Mouse (Mus musculus): ENCODE measurements at regions not wholly inside any gene's neighbourhood (a gene's known extent, or its start where the extent isn't known, plus 50 kb on each side); places are given as distances from the start of the nearest gene placed in this dataset.

GRCm38 (mm10) chr16:93181497-93181896, 355.5 kb upstream of the Runx1 start:
- WGBS, result 90% methylated on average over 8 of the region's 8 CpGs
- H3K4me3 ChIP-seq, result no peak overlapping the region
- no peaks in the 10 kb centered on the region for H3K4me1 ChIP-seq (replicated peaks)
- H3K4me2 ChIP-seq, result no peak overlapping the region
- H3K27me3 ChIP-seq, result no peaks in the 10 kb centered on the region
- H3K27ac ChIP-seq, result no peak overlapping the region
- no peaks in the 10 kb centered on the region for H3K36me3 ChIP-seq
- no peak for ATAC-seq (replicated peaks; ENCODE audit: insufficient number of reproducible peaks, insufficient read depth, low FRiP score, low read depth)
- H3K9me3 ChIP-seq (replicated peaks), result no peaks in the 10 kb centered on the region
- H3K9ac ChIP-seq, result no peak overlapping the region

GRCm38 (mm10) chr16:93180213-93180612, 354.3 kb upstream of the Runx1 start:
- Histone ChIP-seq H3K4me3 (no peak overlapping the region), H3K4me2 (no peak overlapping the region), H3K27ac (no peak overlapping the region), H3K9me3 (replicated peaks) (no peaks in the 10 kb centered on the region), H3K27me3 (no peaks in the 10 kb centered on the region), H3K4me1 (replicated peaks) (no peaks in the 10 kb centered on the region), H3K36me3 (no peaks in the 10 kb centered on the region), H3K9ac (no peak overlapping the region)
- no peak for ATAC-seq (replicated peaks; ENCODE audit: insufficient number of reproducible peaks, insufficient read depth, low FRiP score, low read depth)
- WGBS, result 35% methylated on average over 5 of the region's 5 CpGs

GRCm38 (mm10) chr16:93166667-93167066, 340.7 kb upstream of the Runx1 start:
- ATAC-seq (replicated peaks; ENCODE audit: insufficient number of reproducible peaks, insufficient read depth, low FRiP score, low read depth), result no peak
- Histone ChIP-seq H3K4me1 (replicated peaks) (no peaks in the 10 kb centered on the region), H3K27me3 (no peaks in the 10 kb centered on the region), H3K9ac (no peak overlapping the region), H3K36me3 (no peaks in the 10 kb centered on the region), H3K4me3 (no peak overlapping the region), H3K9me3 (replicated peaks) (no peaks in the 10 kb centered on the region), H3K27ac (no peak overlapping the region), H3K4me2 (no peak overlapping the region)
- whole genome bisulfite sequencing, result 81% methylated on average over 3 of the region's 3 CpGs

- Histone ChIP-seq H3K4me2 (no peak overlapping the region), H3K9ac (no peak overlapping the region), H3K9me3 (replicated peaks) (no peaks in the 10 kb centered on the region), H3K27me3 (peaks cover 4% of the 10 kb centered on the region; the same call in 1 of the 2 replicates), H3K27ac (no peak overlapping the region), H3K36me3 (no peaks in the 10 kb centered on the region), H3K4me3 (no peak overlapping the region), H3K4me1 (replicated peaks) (no peaks in the 10 kb centered on the region)
- no peak for ATAC-seq (replicated peaks; ENCODE audit: insufficient number of reproducible peaks, insufficient read depth, low FRiP score, low read depth)
- 77% methylated on average over 8 of the region's 8 CpGs for WGBS
Measured at GRCm38 (mm10) chr16:93158526-93159226, 332.7 kb upstream of the Runx1 start.

GRCm38 (mm10) chr16:93153545-93154329, 327.8 kb upstream of the Runx1 start:
- Histone ChIP-seq H3K4me2 (peak overlapping the region; percentile 43), H3K36me3 (no peaks in the 10 kb centered on the region), H3K4me1 (replicated peaks) (peaks cover 11% of the 10 kb centered on the region), H3K9ac (no peak overlapping the region), H3K27me3 (peaks cover 25% of the 10 kb centered on the region), H3K27ac (peak overlapping the region; percentile 46; the same call in 1 of the 2 replicates), H3K4me3 (no peak overlapping the region), H3K9me3 (replicated peaks) (no peaks in the 10 kb centered on the region)
- 0 out of 2 replicates have a peak, but pooled peaks have one; percentile 10 for ATAC-seq (replicated peaks; ENCODE audit: insufficient number of reproducible peaks, insufficient read depth, low FRiP score, low read depth)
- WGBS, result 62% methylated on average over 14 of the region's 14 CpGs

- no peak overlapping the region for H3K9ac ChIP-seq
- no peaks in the 10 kb centered on the region for H3K9me3 ChIP-seq (replicated peaks)
- H3K27me3 ChIP-seq, result peaks cover 25% of the 10 kb centered on the region
- peak overlapping the region; percentile 43 for H3K4me2 ChIP-seq
- ATAC-seq (replicated peaks; ENCODE audit: insufficient number of reproducible peaks, insufficient read depth, low FRiP score, low read depth), result peak; percentile 84
- no peak overlapping the region for H3K4me3 ChIP-seq
- no peaks in the 10 kb centered on the region for H3K36me3 ChIP-seq
- peak overlapping the region; percentile 46; the same call in 1 of the 2 replicates for H3K27ac ChIP-seq
- 9% methylated on average over 14 of the region's 14 CpGs for WGBS
- H3K4me1 ChIP-seq (replicated peaks), result peaks cover 11% of the 10 kb centered on the region
Measured at GRCm38 (mm10) chr16:93152765-93153489, 327.0 kb upstream of the Runx1 start.

GRCm38 (mm10) chr16:93152057-93152456, 326.1 kb upstream of the Runx1 start:
- 96% methylated on average over 1 of the region's 1 CpGs for WGBS
- Histone ChIP-seq H3K4me1 (replicated peaks) (peaks cover 11% of the 10 kb centered on the region), H3K4me3 (no peak overlapping the region), H3K9ac (no peak overlapping the region), H3K36me3 (no peaks in the 10 kb centered on the region), H3K27ac (no peak overlapping the region), H3K27me3 (peaks cover 25% of the 10 kb centered on the region), H3K4me2 (no peak overlapping the region), H3K9me3 (replicated peaks) (no peaks in the 10 kb centered on the region)
- no peak for ATAC-seq (replicated peaks; ENCODE audit: insufficient number of reproducible peaks, insufficient read depth, low FRiP score, low read depth)

- Histone ChIP-seq H3K27me3 (peaks cover 25% of the 10 kb centered on the region), H3K27ac (no peak overlapping the region), H3K36me3 (no peaks in the 10 kb centered on the region), H3K4me2 (no peak overlapping the region), H3K4me1 (replicated peaks) (peaks cover 11% of the 10 kb centered on the region), H3K9ac (no peak overlapping the region), H3K4me3 (no peak overlapping the region), H3K9me3 (replicated peaks) (no peaks in the 10 kb centered on the region)
- WGBS, result 96% methylated on average over 2 of the region's 2 CpGs
- no peak for ATAC-seq (replicated peaks; ENCODE audit: insufficient number of reproducible peaks, insufficient read depth, low FRiP score, low read depth)
Measured at GRCm38 (mm10) chr16:93151652-93152051, 325.7 kb upstream of the Runx1 start.

- Histone ChIP-seq H3K4me2 (no peak overlapping the region), H3K27me3 (peaks cover 25% of the 10 kb centered on the region), H3K36me3 (no peaks in the 10 kb centered on the region), H3K27ac (no peak overlapping the region), H3K4me1 (replicated peaks) (peaks cover 11% of the 10 kb centered on the region), H3K9me3 (replicated peaks) (no peaks in the 10 kb centered on the region), H3K4me3 (no peak overlapping the region), H3K9ac (no peak overlapping the region)
- WGBS, result 60% methylated on average over 12 of the region's 12 CpGs
- ATAC-seq (replicated peaks; ENCODE audit: insufficient number of reproducible peaks, insufficient read depth, low FRiP score, low read depth), result no peak
Measured at GRCm38 (mm10) chr16:93150451-93150850, 324.5 kb upstream of the Runx1 start.

- Histone ChIP-seq H3K27me3 (peaks cover 26% of the 10 kb centered on the region), H3K4me3 (no peak overlapping the region), H3K4me1 (replicated peaks) (peaks cover under 1% of the 10 kb centered on the region), H3K36me3 (no peaks in the 10 kb centered on the region), H3K4me2 (no peak overlapping the region), H3K27ac (no peak overlapping the region), H3K9ac (no peak overlapping the region), H3K9me3 (replicated peaks) (no peaks in the 10 kb centered on the region)
- WGBS, result 55% methylated on average over 5 of the region's 5 CpGs
- ATAC-seq (replicated peaks; ENCODE audit: insufficient number of reproducible peaks, insufficient read depth, low FRiP score, low read depth), result no peak
Measured at GRCm38 (mm10) chr16:93147525-93148222, 321.7 kb upstream of the Runx1 start.

- Histone ChIP-seq H3K9me3 (replicated peaks) (no peaks in the 10 kb centered on the region), H3K36me3 (no peaks in the 10 kb centered on the region), H3K9ac (no peak overlapping the region), H3K4me3 (no peak overlapping the region), H3K4me2 (no peak overlapping the region), H3K27me3 (peaks cover 30% of the 10 kb centered on the region), H3K4me1 (replicated peaks) (no peaks in the 10 kb centered on the region), H3K27ac (no peak overlapping the region)
- WGBS, result 62% methylated on average over 3 of the region's 3 CpGs
- no peak for ATAC-seq (replicated peaks; ENCODE audit: insufficient number of reproducible peaks, insufficient read depth, low FRiP score, low read depth)
Measured at GRCm38 (mm10) chr16:93146812-93147211, 320.9 kb upstream of the Runx1 start.

All from heart, embryonic 15.5 days (tissue).